In the genomic region with DNA sequence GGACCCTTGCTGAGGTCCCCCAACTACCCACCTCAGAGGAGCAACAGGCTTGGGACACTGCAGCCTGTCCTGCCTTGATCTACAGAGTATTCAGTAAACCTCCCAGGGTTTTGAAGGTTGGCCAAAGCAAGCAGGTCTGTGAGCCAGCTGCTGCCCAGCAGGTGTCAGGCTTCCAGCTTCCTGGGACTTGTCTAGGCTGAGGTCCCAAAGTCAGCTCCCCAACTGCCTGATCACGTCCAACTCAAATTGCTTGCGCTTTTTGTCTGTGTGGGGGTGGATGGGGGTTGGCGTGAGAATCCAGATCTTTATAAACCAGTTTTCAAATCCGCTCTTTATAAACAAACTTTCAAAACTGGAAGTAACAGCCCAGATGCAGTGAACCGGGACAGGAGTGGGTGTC, we compare ENCODE assay signal across 10 mouse cellular contexts. TPM values are rescaled to one million over a fixed set of nuclear protein-coding genes. Genes with fewer than 3 reads are reported as not detected.
DNase-seq lines count a peak whose midpoint lies in the region; ATAC-seq and TF ChIP-seq lines count a peak whose summit lies in the region.
"Had no signal": no experiment of that assay in that cellular context is flagged by ENCODE, and none has a peak within 500 bp of the region (broad histone marks: within the 10 kb centered on the region; RNA-seq: fewer than 3 reads in every experiment).

No protein-coding gene starts in this region.

- H3K9ac ChIP-seq in kidney, postnatal 0 days (ENCODE audit: low read depth, low read length) = no peak overlapping the region
- no peak overlapping the region for H3K9ac ChIP-seq in midbrain, embryonic 15.5 days
- no peak overlapping the region for H3K9ac ChIP-seq in intestine, embryonic 15.5 days
- H3K9ac ChIP-seq: hindbrain, embryonic 15.5 days had no signal

- H3K27me3 ChIP-seq in kidney, postnatal 0 days (ENCODE audit: insufficient read depth, low read length) = no peaks in the 10 kb centered on the region
- no peaks in the 10 kb centered on the region for H3K27me3 ChIP-seq in midbrain, embryonic 15.5 days (replicated peaks)
- no peaks in the 10 kb centered on the region for H3K27me3 ChIP-seq in intestine, embryonic 15.5 days (replicated peaks)
- H3K27me3 ChIP-seq: hindbrain, embryonic 15.5 days had no signal

- DNase-seq in adrenal gland, adult 2 months = peak; percentile 54
- DNase-seq in adrenal gland, postnatal 4 days (ENCODE audit: low spot score in 2 of 2) = no peak
- peak; percentile 43 to 52 for DNase-seq in right cerebral cortex, postnatal 10 days (ENCODE audit: low spot score in 2 of 2)
- no peak for DNase-seq in right cerebral cortex, postnatal 14 days
- DNase-seq in kidney, postnatal 0 days (ENCODE audit: low spot score) = no peak
- DNase-seq in testis, postnatal 10 days (ENCODE audit: low spot score) = peak; percentile 74
- DNase-seq: cerebellum, adult 11-12 months had no signal

- no peak overlapping the region for H3K27ac ChIP-seq in kidney, postnatal 0 days
- H3K27ac ChIP-seq in midbrain, embryonic 15.5 days = no peak overlapping the region
- no peak overlapping the region for H3K27ac ChIP-seq in intestine, embryonic 15.5 days
- H3K27ac ChIP-seq: hindbrain, embryonic 15.5 days had no signal

- WGBS in kidney, postnatal 0 days = 55% methylated on average over 5 of the region's 5 CpGs
- WGBS in midbrain, embryonic 15.5 days = 76% methylated on average over 5 of the region's 5 CpGs
- WGBS in intestine, embryonic 15.5 days = 57% methylated on average over 5 of the region's 5 CpGs

- peaks cover 11% of the 10 kb centered on the region; the same call in 1 of the 2 replicates for H3K4me1 ChIP-seq in kidney, postnatal 0 days (replicated peaks; ENCODE audit: insufficient read depth, low read length)
- peaks cover 16% of the 10 kb centered on the region for H3K4me1 ChIP-seq in midbrain, embryonic 15.5 days
- H3K4me1 ChIP-seq in intestine, embryonic 15.5 days (replicated peaks) = peaks cover 26% of the 10 kb centered on the region

- peak; percentile 66 for TF ChIP-seq CTCF in kidney, postnatal 0 days (IDR thresholded peaks at IDR 0.05; ENCODE audit: low read depth)

- H3K4me3 ChIP-seq in kidney, postnatal 0 days (replicated peaks; ENCODE audit: low read depth, low read length) = no peak overlapping the region
- no peak overlapping the region for H3K4me3 ChIP-seq in midbrain, embryonic 15.5 days
- no peak overlapping the region for H3K4me3 ChIP-seq in intestine, embryonic 15.5 days (replicated peaks)
- H3K4me3 ChIP-seq: hindbrain, embryonic 15.5 days had no signal

- H3K9me3 ChIP-seq in kidney, postnatal 0 days (replicated peaks; ENCODE audit: low read length) = no peaks in the 10 kb centered on the region
- no peaks in the 10 kb centered on the region for H3K9me3 ChIP-seq in midbrain, embryonic 15.5 days
- no peaks in the 10 kb centered on the region for H3K9me3 ChIP-seq in intestine, embryonic 15.5 days
- H3K9me3 ChIP-seq: hindbrain, embryonic 15.5 days had no signal

- ATAC-seq in kidney, postnatal 0 days (replicated peaks; ENCODE audit: low FRiP score, low read depth) = no peak
- ATAC-seq in midbrain, embryonic 15.5 days (replicated peaks) = no peak
- no peak for ATAC-seq in intestine, embryonic 15.5 days

- H3K4me2 ChIP-seq in kidney, postnatal 0 days (ENCODE audit: low read length) = no peak overlapping the region
- H3K4me2 ChIP-seq in midbrain, embryonic 15.5 days = no peak overlapping the region
- H3K4me2 ChIP-seq in intestine, embryonic 15.5 days (replicated peaks) = no peak overlapping the region
- H3K4me2 ChIP-seq: hindbrain, embryonic 15.5 days had no signal

- H3K36me3 ChIP-seq in kidney, postnatal 0 days (ENCODE audit: insufficient read depth, low read length) = no peaks in the 10 kb centered on the region
- no peaks in the 10 kb centered on the region for H3K36me3 ChIP-seq in midbrain, embryonic 15.5 days (replicated peaks)
- H3K36me3 ChIP-seq in intestine, embryonic 15.5 days = no peaks in the 10 kb centered on the region
- H3K36me3 ChIP-seq: hindbrain, embryonic 15.5 days had no signal

RNA-seq across cellular contexts. Expression of a gene that starts 3.7 kb away (rescaled TPM):
- total RNA-seq in adrenal gland, adult 2 months (2021) = 1 to 10 TPM; 1.4 to 4.1 TPM
- 3.1 and 6.5 TPM in 2 replicates for polyA plus RNA-seq in adrenal gland, adult 2 months (2012; rRNA removed)
- 1 to 10 TPM; 5.1 to 6.1 TPM for total RNA-seq in adrenal gland, postnatal 4 days (2021)
- 4.0 and 4.7 TPM in 2 replicates for polyA plus RNA-seq in kidney, postnatal 0 days (2015; fragmentation: Nextera tagmentation; extraction: Ambion mirVana)
- 1.6 TPM in 2 replicates for polyA plus RNA-seq in midbrain, embryonic 15.5 days (2015; fragmentation: Nextera tagmentation; extraction: Ambion mirVana)
- 2.5 and 2.6 TPM in 2 replicates for polyA plus RNA-seq in intestine, embryonic 15.5 days (2015; fragmentation: Nextera tagmentation; extraction: Ambion mirVana)

RNA-seq across cellular contexts. Expression of a gene that starts 32.6 kb away (rescaled TPM):
- not detected for total RNA-seq in adrenal gland, adult 2 months (2021)
- polyA plus RNA-seq in adrenal gland, adult 2 months (2012; rRNA removed) = not detected in 2 replicates
- not detected for total RNA-seq in adrenal gland, postnatal 4 days (2021)
- 0.08 and 0.12 TPM in 2 replicates for polyA plus RNA-seq in kidney, postnatal 0 days (2015; fragmentation: Nextera tagmentation; extraction: Ambion mirVana)
- polyA plus RNA-seq in midbrain, embryonic 15.5 days (2015; fragmentation: Nextera tagmentation; extraction: Ambion mirVana) = not detected in 2 replicates
- not detected in 2 replicates for polyA plus RNA-seq in intestine, embryonic 15.5 days (2015; fragmentation: Nextera tagmentation; extraction: Ambion mirVana)
- polyA plus RNA-seq: hindbrain, embryonic 15.5 days had no signal

Comparison
In these comparisons a context has a peak if more than half of its experiments do, and no peak if none do; other contexts are left out.
1. DNase-seq: peak in adrenal gland, adult 2 months (single experiment), right cerebral cortex, postnatal 10 days (2 of 2) and testis, postnatal 10 days (single experiment); none in adrenal gland, postnatal 4 days (0 of 2), right cerebral cortex, postnatal 14 days (single experiment) and kidney, postnatal 0 days (single experiment).